Mouse (Mus musculus) T-helper 2 cell (primary cell): ENCODE data around the gene Trpc5os.

Experiments used
- in situ Hi-C: fragments of 300-600 bp; cut with MboI, MseI; formaldehyde crosslinking; loops from one replicate; pipeline ENCODE4 v1.15.1; 2025; ENCODE audit warnings: high pct_unique_total_duplicates

Gene Trpc5os

DNA sequence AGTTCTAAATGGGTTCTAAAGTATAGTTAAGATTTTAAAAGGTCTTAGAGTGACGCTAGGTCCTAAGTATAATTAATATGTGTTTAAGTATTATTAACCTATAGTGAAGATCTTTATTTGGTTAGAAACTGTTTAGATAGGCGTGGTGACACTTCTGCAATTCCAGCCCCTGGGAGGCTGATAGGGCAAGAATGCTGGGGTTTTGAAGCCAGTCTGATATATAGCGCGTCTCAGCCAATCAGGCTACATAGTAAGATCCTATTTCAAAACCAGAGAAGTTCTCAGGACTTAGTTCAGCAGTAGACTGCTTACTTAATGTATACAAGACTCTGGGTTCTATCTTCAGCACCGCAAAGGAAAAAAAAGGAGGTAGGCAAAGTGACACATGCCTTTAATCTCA lies at the start of gene Trpc5os:
Gene Trpc5os (plus strand): TSS at position 301 of the 400 bp plus-strand sequence.
- in situ Hi-C loops, result no loop called here

- in situ Hi-C loops, result no loop called here
Measured at GRCm38 (mm10) chrX:144408036-144408435, 48.3 kb upstream of the Trpc5os start.

- in situ Hi-C loops, result no loop called here
Measured at GRCm38 (mm10) chrX:144420259-144420658, 36.1 kb upstream of the Trpc5os start.

DNA sequence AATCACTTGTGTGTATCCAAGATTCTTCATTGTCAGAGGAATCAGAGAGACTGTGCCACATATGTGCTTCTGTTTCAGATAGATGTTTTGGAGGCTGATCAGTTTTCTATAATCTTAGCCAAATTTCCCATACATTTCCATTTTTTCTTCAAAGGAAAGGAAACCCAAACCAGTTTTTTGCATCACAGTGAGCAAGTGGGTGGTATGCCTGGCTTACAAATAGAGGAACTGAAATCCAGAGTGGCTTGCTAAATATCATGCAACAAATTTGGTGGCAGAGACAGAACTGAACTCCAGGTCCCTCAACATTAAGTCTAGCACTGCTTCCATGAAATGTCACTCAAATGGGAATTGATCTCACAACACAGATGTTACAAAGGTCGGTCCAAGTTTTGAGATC lies 35.3 kb upstream of the Trpc5os start:
- in situ Hi-C loops, result no loop called here

DNA sequence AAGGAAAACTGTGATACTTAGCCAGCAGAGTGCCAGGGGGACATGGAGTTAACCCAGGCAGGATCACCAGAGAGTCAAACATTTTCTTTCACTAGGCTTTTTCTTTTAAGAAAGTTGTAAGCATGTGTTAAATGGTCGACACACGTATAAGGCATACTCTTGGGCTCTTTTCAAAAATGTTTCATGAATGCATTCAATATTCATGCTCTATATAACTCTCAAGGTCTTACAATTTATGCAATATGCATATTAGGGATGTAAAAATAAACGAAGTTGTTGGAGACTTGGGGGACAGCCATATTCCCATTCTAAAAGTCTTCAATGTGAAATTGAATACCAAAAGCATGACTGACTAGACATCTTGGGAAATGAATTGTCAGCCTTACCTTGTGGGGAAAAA lies 32.5 kb upstream of the Trpc5os start:
- in situ Hi-C loops, result no loop called here

- in situ Hi-C loops, result loop anchor here (10.0 kb wide), 1 partner anchor 680 kb away; no protein-coding TSS in a partner anchor
Measured at GRCm38 (mm10) chrX:144464416-144464815, 8.0 kb downstream of the Trpc5os start.

- in situ Hi-C loops, result no loop called here
Measured at GRCm38 (mm10) chrX:144491394-144491793, 35.0 kb downstream of the Trpc5os start.

- in situ Hi-C loops, result no loop called here
Measured at GRCm38 (mm10) chrX:144523239-144523638, 66.9 kb downstream of the Trpc5os start.

- in situ Hi-C loops, result no loop called here
Measured at GRCm38 (mm10) chrX:144526042-144526441, 69.7 kb downstream of the Trpc5os start.
